Mouse (Mus musculus) bone marrow, adult 2 months (tissue): ENCODE results near the gene Stard13.

Source experiments
- CTCF ChIP-seq: fragments of 200-500 bp; IDR thresholded peaks from 2 replicates; pipeline ENCODE4 v1.5.1; 2011; ENCODE audit warnings: low read length, control low read depth; ENCODE audit not compliant: control insufficient read depth, insufficient read depth
- POLR2A ChIP-seq: fragments of 200-500 bp; IDR thresholded peaks from 2 replicates; pipeline ENCODE4 v1.6.1; 2011; ENCODE audit warnings: low read depth, mild to moderate bottlenecking, control low read depth, low read length, borderline replicate concordance; ENCODE audit not compliant: control insufficient read depth

GRCm38 (mm10) chr5:151086425-151087202 lies 147.0 kb downstream of the Stard13 start:
- TF ChIP-seq POLR2A: no peak
- TF ChIP-seq CTCF: no peak
